Mouse (Mus musculus): Measurements from ENCODE around the gene Poc1a.

The Poc1a gene

DNA sequence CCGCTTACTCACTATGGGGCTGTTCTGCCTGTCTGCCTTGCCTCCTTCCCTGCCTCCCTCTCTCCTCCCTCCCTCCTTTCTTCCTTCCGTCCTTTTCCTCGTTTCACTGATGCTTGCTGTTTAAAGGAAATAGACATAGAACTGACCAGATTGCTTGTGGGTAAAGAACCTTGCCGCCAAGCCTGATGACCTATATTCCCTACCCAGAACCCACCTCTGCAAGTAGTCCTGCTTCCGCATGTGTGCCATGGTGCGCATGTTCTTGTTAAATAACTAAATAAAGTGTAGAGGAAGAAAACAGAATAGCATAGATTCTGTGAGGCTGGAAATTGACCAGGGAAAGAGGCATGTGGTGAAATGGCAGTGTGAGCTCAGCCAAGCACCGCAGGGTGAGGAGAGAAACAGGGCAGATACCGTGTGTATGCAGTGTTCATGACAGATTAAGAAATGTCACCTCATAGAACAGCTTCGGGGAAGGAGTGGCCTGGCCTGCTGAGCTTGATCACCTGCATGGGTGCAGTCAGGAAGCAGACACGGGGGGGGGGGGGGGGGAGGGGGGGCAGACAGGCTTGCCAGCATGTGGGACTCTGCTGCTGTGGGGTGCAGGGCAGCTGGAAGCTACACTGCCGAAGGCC, 20.7 kb downstream of the Poc1a start:
- DNase-seq (ENCODE audit: low spot score), result no peak

- DNase-seq (ENCODE audit: low spot score), result no peak
These were observed 21.7 kb downstream of the Poc1a start for GRCm38 (mm10) chr9:106302446-106303150.

DNA sequence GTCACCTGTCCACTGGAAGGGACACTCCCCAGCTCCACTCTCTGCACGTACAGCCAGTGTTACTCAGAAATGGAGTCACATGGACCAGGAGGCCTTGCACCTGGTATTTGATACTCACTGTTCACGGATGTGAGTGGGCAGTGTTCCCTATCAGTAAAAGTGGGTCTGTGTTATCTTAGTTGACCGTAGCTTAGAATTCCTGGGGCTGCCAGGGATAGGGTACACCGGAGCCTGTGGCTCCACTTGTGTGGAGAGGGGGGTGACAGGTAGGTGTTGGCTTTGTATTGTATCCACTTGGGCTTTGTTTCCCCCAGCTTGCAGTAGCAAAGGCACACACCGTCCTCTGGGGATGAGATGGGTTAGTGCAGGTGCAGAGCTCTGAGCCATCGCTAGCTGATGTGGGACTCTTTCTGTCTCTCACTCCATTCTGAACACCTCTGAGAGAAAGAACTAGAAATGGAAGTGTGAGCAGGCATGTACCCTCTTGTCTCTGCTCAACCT, 22.6 kb downstream of the Poc1a start:
- no peak for DNase-seq (ENCODE audit: low spot score)

DNA sequence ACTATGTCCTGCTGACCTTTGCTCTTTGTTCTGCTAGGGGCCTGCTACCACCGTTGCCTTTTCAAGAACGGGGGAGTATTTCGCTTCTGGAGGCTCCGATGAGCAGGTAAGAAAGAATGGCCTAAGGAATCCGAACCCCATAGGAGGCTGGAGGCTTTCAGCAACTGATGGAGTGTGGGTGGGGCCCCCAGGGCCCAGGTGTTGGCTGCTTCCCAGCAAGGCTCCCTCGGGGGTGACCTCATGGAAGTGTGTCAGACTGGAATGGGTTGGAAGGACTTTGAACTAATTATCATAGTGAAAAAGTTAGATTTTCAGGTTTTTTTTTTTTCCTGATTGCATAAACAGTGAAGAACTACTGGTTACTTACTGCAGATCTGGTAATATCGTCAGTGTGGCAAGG, 24.4 kb downstream of the Poc1a start:
- no peak for DNase-seq (ENCODE audit: low spot score)

DNA sequence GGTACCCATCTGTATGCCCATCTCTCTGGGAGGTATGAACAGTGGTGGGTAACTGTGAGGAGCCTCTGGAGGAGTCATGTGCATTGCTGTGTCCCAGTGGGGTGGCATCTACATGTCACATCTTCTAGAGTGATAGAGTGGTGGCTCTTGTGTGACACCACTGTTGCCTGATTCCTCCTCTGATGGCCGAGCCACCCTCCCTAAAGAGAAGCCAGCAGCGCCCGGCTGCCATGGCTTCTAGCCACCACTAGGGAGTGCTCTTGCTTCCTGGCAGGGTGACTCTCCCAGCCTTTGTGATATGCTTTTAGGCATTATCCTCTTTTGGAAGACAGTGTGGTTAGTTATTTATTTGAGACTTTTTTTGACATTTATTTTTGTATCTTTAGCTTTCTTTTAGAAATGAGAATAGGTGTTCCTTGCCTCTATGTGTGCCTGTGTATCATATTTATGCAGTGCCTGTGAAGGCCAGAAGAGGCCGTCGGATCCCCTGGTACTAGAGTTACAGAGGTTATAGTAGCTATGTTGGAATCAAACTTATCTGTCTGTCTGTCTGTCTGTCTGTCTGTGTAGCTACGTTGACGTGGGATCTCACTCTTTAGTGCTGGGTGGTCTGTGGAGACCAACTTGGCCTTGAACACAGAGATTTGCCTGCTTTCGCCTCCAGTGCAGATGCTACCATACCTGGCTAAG, 25.9 kb downstream of the Poc1a start:
- DNase-seq (ENCODE audit: low spot score), result peak; percentile 66

DNA sequence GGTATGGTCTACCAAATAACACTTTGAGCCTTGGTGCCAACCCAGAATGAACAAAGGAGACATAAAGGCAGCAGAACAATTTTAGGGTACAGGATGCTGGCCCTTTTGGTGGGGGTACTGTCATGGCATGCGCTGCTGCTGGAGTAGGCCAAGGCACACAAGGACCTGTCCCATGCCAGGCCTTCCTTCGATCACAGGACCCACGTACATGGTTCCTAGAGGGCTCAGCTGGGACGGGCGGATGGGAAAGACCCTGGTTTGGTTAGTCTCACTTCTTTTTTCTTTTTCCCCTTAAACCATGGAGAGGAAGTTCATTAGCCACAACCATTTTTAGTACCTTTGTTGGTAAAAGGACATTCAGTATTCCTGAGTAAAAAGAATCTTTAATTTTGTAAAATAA, 27.3 kb downstream of the Poc1a start:
- no peak for DNase-seq (ENCODE audit: low spot score)

GRCm38 (mm10) chr9:106308555-106308954, 27.7 kb downstream of the Poc1a start:
- no peak for DNase-seq (ENCODE audit: low spot score)

DNA sequence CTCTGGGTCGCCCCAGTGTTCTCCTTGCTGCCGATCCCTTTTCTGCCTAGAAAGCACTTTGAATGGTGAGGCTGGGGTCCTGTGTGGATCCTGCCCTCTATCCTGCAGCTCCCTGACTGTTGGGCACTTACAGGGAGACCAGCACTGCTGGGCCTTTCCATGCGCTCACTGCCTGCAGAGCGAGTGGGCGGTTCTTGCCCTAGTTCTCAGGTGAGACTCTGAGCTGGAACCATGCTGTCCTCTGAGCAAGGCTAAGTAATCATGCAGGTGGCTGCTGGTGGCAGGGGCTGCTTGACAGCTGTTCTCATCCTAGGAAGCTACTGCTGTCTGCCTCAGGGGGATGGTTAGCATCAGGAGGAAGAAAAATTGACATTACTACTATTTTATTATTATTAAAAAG, 28.1 kb downstream of the Poc1a start:
- DNase-seq (ENCODE audit: low spot score), result no peak

DNA sequence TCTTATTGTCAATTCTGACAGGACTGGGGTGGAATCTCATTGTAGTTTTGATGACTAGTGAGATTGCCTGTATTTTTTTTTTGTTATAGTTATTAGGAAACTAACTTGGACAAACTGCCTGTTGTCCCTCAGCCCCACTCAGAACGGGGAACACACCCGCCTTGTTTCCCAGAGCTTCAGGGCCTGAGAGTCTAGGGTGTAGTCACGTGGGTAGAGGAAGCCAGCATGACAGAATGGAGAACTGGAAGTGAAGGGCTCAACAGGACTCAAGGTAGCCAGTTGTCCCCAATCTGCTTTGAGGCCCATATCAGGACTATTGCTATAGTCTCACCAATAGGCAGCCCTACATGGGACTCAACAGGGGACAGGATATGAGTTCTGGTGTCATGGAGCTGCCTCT, 29.0 kb downstream of the Poc1a start:
- no peak for DNase-seq (ENCODE audit: low spot score)

DNA sequence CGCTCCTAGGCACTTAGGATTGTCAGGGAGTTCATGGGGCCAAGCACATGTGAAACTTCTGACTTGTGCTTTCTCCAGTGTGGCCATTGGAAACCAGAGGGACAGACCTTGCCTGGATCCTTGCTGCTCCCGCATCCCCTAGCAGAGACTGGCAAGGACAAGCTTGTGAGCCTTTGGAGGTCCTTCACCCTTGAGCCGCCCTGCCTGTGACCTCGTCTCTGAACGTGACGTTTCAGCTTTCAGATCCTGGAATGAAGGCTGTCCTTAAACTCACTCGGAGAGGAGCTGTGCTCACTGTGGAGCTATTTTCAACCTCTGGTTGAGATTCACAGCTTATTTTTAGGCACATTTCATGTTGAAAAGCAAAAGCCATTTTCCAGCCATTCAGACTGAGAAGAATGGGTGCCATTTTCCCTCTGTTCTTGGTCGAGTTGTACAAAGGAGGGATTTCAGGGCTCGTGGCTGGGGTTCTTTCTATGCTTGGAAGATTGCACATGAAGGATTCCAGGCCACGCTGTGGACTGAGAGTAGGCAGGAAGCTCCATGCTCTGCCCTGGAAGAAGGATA, 30.8 kb downstream of the Poc1a start:
- no peak for DNase-seq (ENCODE audit: low spot score)

DNA sequence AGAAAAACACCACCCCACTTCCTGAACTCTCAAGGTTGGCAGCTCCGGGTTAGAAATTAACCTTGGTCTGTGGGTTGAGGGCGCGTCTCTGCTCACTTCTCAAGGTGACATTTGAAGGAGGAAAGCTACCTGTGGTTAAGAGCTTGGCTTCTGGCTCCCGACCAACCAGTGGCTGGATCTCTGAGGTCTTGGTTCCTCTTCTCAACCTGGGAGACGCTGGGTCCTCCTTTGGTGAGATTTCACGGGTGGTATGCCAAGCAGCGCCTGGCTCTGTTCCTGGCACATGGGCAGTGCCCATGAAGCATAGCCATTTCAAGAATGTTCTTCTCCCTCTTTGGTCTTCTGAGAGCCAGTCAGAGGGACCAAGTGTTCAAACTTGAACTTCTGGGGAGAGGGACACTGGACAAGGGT, 32.1 kb downstream of the Poc1a start:
- no peak for DNase-seq (ENCODE audit: low spot score)

DNA sequence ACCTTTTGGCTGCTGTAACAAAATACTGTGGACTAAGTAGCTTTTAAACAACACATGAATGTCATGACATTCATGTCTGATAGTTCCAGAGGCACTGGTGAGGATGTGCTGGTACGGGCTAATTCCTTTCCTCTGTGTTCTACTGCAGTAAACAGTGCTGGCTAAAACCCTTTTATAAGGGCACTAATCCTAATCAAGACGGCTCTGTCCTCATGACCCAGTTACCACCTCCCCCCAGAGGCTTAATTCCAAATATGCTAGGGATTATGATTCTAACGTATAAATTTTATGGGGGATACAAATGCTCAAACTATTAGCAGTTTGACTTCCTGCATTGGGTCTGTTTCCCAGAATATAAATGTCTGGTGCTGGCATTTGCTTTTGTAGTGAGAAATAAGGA, 33.3 kb downstream of the Poc1a start:
- DNase-seq (ENCODE audit: low spot score), result no peak

DNA sequence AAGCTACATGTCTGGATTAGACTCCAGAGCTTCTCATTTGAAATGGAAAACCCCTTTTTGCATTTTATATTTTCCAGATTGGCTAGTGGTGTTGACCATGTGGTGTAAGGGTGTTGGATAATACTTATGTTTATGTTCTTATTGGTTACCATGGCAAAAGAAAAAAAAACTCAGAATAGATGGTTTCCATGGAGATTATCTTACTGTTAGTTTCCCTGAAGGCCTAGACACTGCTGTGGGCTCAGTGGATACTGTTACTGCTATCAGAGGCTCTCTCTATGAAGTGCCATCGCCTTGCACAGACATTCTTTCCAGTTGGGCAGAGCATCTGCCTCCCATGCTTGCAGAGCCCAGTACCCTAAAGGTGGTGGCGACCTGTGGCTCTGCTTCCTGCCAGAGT, 37.2 kb downstream of the Poc1a start:
- DNase-seq (ENCODE audit: low spot score), result no peak

DNA sequence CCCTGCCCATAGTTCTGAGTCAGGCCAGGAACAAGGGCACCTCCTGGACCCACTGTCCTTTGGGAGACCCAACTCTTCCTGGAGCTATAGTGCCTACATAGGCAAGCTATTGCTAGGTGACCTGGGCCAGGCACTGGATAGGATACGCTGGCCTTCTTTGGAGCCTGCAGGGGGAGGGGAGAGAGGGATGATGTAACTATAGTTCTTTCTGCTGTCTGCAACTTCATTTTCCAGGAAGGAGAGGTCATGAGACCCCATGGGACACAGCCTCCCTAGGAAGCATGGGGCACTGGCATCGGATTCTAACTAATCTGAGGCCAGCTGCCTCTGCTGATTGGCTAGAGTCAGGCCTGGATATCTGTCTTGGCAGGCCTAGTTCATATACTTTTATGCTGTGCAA, 38.2 kb downstream of the Poc1a start:
- DNase-seq (ENCODE audit: low spot score), result peak; percentile 35

DNA sequence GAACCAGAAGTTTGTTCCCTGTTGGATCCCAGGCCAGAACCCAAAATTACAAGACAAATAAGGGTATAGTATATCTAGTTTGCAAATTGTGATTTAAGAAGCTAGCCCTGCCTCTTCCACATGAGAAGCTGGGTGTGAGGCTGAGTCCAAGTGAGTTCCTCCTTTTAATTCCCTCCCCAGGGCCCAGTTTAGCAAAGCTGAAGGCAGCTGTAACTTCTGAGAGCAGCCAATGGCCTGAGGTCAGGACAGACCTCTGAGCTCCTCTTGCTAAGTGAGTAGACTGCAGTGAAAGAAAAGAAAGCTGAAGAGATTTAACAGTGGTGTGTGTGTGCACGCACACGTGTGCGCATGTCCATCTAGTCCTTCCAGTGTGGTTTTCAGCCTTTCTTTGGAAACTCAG, 41.6 kb downstream of the Poc1a start:
- no peak for DNase-seq (ENCODE audit: low spot score)

DNA sequence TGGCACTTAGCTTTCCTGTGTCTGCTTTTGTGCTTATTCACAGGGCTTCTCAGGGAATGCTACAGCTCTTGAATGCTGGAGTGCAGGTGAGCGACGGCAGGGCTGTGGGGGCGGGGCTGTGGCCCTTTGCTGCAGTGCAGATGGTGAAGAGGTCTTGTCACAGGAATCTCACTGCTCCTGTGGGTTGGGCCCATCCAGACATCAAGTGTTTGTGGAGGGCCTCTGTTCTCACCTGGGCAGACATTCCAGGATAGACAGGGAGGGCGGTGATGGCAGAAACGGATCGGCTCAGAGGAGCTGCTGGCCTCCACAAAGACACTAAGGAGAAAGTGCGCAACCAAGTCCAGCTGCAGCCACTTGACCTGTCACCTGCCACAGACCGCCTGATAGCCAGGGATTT, 45.4 kb downstream of the Poc1a start:
- DNase-seq (ENCODE audit: low spot score), result no peak

DNA sequence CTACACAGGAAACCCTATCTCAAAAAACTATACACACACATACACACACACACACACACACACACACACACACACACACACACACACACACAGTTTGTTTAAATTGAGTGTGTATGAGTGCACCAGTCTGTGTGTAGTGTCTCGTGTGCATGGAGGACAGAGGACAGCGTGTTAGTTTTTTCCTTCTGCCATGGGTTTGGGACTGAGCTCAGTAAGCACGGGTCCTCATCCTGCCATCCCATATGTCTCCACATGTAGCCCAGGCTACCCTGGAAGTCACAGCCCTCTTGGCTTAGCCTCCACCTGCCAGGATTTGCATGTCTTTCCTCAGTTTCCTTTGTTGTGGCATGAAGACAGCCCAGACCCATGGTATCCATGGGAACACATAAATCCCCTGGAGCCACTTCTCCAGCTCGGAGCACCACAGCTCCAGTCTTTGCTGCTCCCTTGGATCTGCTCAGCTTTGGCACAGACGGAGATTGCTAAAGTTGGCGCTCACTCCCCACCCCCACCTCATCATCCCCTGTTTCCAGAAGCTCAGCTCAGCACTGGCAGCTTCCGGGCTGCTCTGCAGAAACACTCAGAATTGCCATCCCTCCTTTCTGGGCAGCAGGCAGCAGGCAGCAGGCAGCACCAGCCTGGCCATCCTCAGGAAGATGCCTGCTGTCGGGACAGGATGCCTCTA, 46.4 kb downstream of the Poc1a start:
- DNase-seq (ENCODE audit: low spot score), result no peak

GRCm38 (mm10) chr9:106328068-106328610, 47.3 kb downstream of the Poc1a start:
- DNase-seq (ENCODE audit: low spot score), result no peak

DNA sequence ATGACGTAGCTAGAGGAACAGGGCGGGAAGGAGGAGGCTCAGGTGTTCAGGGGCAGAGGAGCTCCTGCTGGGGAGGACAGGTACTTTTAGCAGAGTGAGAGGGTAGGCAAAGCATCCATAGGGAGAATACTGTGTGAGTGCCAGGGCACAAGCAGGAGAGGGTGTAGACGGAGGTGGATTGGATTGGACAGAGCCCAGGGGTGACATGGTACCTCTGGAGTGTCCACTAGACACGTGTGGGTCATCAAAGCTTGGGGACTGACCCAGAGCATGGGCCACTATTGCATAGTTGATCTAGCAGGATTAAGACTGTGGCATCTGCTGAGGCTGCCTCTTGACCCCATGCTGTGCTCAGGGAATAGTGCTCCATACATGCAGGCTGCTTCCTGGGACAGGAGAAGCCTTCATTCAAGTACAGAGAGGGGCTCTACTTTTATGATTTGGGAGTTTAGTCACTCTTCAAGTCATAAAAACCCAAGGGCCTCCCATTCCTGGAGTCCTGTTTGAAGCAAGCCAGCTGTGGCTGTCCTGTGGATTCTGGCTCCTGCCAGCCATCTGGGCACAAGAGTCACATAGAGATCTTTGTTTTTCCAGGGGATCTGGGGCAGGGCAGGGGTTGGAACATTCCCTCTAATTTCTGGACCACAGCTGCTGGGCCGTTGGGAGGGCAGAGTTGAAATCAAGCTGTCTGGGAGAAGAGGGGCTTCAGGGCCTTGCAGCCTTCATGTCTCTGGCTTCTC, 48.1 kb downstream of the Poc1a start:
- DNase-seq (ENCODE audit: low spot score), result no peak

- no peak for DNase-seq (ENCODE audit: low spot score)
These were observed 51.9 kb downstream of the Poc1a start for GRCm38 (mm10) chr9:106332746-106333145.

DNA sequence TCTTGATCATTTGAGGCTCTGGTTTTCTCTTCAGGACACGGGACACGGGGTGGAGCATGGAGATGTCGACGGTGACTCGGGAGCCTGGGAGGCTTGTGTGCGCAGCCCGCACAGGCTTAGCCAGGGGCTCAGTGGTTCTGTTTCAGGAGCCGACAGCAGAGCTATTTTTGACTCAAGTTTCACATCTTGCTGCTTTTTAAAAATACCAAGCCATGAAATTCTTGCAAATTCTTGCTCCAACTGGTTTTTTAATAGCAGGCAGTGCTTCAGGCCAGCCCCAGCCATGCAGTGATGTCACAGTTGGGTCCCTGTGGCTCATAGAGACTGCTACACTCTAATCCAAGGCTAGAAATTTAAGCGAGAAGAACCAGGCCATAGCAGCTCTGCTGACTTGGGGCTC, 56.8 kb downstream of the Poc1a start:
- DNase-seq (ENCODE audit: low spot score), result no peak
